Mouse (Mus musculus) heart, embryonic 16.5 days (tissue): Measurements from ENCODE around the gene Ajap1. TPM values are rescaled to one million over a fixed set of nuclear protein-coding genes. Genes with fewer than 3 reads are reported as not detected.

Experiments
- ATAC-seq: fragments of 200-750 bp; cut with Nextera tagmentation; replicated peaks from 2 replicates; pipeline ENCODE4 v1.8.0; 2017; ENCODE audit warnings: moderate number of reproducible peaks; ENCODE audit not compliant: insufficient read depth, low FRiP score; ENCODE audit errors: extremely low read depth
- H3K27ac ChIP-seq: fragments of 300-500 bp; sonication (generic); 2 replicates; pipeline ENCODE4 v1.5.1; 2014; ENCODE audit warnings: mild to moderate bottlenecking, low read length, control low read depth, moderate library complexity
- H3K27me3 ChIP-seq: fragments of 300-500 bp; sonication (generic); 2 replicates; pipeline ENCODE4 v1.6.1; 2014; ENCODE audit warnings: low read length, mixed read lengths; ENCODE audit not compliant: control insufficient read depth, insufficient read depth
- H3K36me3 ChIP-seq: fragments of 300-500 bp; sonication (generic); 2 replicates; pipeline ENCODE4 v1.6.1; 2014; ENCODE audit not compliant: control insufficient read depth, insufficient read depth
- H3K4me1 ChIP-seq: fragments of 300-500 bp; sonication (generic); 2 replicates; pipeline ENCODE4 v1.6.1; 2014; ENCODE audit warnings: low read length, mixed read lengths; ENCODE audit not compliant: control insufficient read depth, insufficient read depth
- H3K4me2 ChIP-seq: fragments of 300-500 bp; sonication (generic); 2 replicates; pipeline ENCODE4 v1.6.1; 2014; ENCODE audit warnings: low read depth, mild to moderate bottlenecking, control low read depth, low read length
- H3K4me3 ChIP-seq: fragments of 300-500 bp; sonication (generic); 2 replicates; pipeline ENCODE4 v1.5.1; 2014; ENCODE audit warnings: mild to moderate bottlenecking, control low read depth, low read length
- H3K9ac ChIP-seq: fragments of 300-500 bp; sonication (generic); 2 replicates; pipeline ENCODE4 v1.6.1; 2014; ENCODE audit warnings: low read length, control low read depth
- H3K9me3 ChIP-seq: fragments of 300-500 bp; sonication (generic); replicated peaks from 2 replicates; pipeline ENCODE4 v1.6.1; 2016; ENCODE audit warnings: low read length; ENCODE audit not compliant: control insufficient read depth
- WGBS: fragments of 180-500 bp; shearing (Covaris S2); extraction: QIAGEN DNeasy Blood & Tissue Kit; methylation state at CpG from one replicate; pipeline ENCODE4 v1.1.7; 2014; 5-methylcytosine and 5-hydroxymethylcytosine counted together
- polyA plus RNA-seq: library from polyadenylated mRNA; unstranded; fragments of >200 nt; fragmentation: Nextera tagmentation; extraction: Ambion mirVana; gene quantifications from 2 replicates; pipeline ENCODE4 v1.2.1, GENCODE M21; 2015

Ajap1 gene
- polyA plus RNA-seq, 1 experiment from 2014 or later: 0.08 TPM

DNA sequence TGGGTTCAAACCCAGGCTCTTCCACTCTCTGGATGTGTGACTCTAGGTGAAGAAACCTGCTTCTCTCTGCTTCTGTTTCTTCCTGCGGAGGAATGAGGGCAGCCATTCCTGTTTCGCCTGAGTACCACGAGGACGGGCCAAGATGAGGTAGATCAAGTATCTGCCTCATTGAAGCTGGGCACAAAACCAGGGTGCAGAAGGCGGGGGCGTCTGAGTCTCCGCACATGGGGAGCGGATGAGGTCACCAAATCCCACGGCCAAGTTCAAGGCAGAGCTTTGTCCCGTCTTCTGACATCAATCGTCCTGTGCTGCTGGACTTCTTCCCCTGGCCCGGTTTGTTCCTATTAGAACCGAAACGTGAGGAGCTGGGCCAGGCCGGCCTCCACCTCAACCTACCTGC, 12.9 kb downstream of the Ajap1 start:
- Histone ChIP-seq H3K27me3 (no peaks in the 10 kb centered on the region), H3K4me1 (no peaks in the 10 kb centered on the region), H3K9ac (no peak overlapping the region), H3K9me3 (peaks cover 3% of the 10 kb centered on the region), H3K36me3 (no peaks in the 10 kb centered on the region), H3K4me2 (no peak overlapping the region), H3K4me3 (no peak overlapping the region), H3K27ac (no peak overlapping the region)
- 82% methylated on average over 15 of the region's 15 CpGs for WGBS
- no peak for ATAC-seq

GRCm38 (mm10) chr4:153459934-153460333, 22.7 kb downstream of the Ajap1 start:
- Histone ChIP-seq H3K27ac (no peak overlapping the region), H3K4me1 (no peaks in the 10 kb centered on the region), H3K27me3 (no peaks in the 10 kb centered on the region; the same call in 1 of the 2 replicates), H3K4me2 (no peak overlapping the region), H3K9me3 (no peaks in the 10 kb centered on the region), H3K36me3 (no peaks in the 10 kb centered on the region), H3K9ac (no peak overlapping the region), H3K4me3 (no peak overlapping the region)
- no peak for ATAC-seq
- 71% methylated on average over 15 of the region's 15 CpGs for WGBS

DNA sequence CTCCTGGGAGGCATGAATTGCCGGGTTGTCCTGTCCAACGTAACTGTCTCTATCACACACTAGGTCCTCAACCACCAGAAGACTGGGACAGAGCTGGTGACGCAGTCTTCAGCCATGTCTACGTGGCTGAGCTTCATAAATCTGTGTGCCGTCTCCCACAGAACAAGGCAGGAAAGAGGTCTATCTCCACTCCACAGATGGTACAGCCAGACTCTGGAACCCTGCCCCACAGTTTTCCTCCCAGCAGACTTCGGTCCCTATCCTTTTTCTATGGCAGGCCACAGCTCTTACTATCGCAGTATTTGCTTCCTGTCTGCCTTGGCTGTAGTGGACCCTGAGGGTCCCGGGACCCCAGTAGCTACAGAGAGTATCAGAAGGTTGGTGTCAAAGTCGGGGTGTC, 23.1 kb downstream of the Ajap1 start:
- no peaks in the 10 kb centered on the region; the same call in 1 of the 2 replicates for H3K27me3 ChIP-seq
- H3K4me3 ChIP-seq: no peak overlapping the region
- no peaks in the 10 kb centered on the region for H3K4me1 ChIP-seq
- no peak for ATAC-seq
- H3K27ac ChIP-seq: no peak overlapping the region
- no peaks in the 10 kb centered on the region for H3K9me3 ChIP-seq
- H3K9ac ChIP-seq: no peak overlapping the region
- no peaks in the 10 kb centered on the region for H3K36me3 ChIP-seq
- 78% methylated on average over 9 of the region's 9 CpGs for WGBS
- H3K4me2 ChIP-seq: no peak overlapping the region

DNA sequence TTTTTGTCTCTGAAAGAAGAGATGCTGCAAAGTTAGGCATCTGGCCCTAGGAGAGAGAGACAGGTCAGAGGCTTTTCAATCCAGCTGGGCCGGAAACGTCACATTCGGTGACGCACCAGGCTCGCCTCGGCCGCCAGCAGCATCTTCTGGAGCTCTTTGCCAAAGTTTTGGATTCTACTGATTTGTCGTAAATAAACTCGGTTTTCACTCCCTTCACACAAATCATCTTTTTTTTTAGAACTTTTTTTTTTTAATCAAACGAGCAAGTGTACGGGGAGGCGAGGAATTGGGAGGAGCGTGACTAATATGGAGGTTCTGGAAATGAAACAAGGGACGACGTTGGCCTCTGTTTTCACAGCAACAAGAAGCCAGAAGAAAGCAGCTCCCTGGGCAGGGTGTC, 23.8 kb downstream of the Ajap1 start:
- 86% methylated on average over 15 of the region's 15 CpGs for WGBS
- Histone ChIP-seq H3K4me3 (no peak overlapping the region), H3K4me2 (no peak overlapping the region), H3K27ac (no peak overlapping the region), H3K9ac (no peak overlapping the region), H3K27me3 (no peaks in the 10 kb centered on the region; the same call in 1 of the 2 replicates), H3K36me3 (no peaks in the 10 kb centered on the region), H3K4me1 (no peaks in the 10 kb centered on the region), H3K9me3 (no peaks in the 10 kb centered on the region)
- no peak for ATAC-seq

- no peak overlapping the region for H3K4me3 ChIP-seq
- H3K36me3 ChIP-seq: no peaks in the 10 kb centered on the region
- H3K4me1 ChIP-seq: no peaks in the 10 kb centered on the region
- no peak overlapping the region for H3K4me2 ChIP-seq
- ATAC-seq: no peak
- H3K9me3 ChIP-seq: no peaks in the 10 kb centered on the region
- 77% methylated on average over 7 of the region's 7 CpGs for WGBS
- no peak overlapping the region for H3K9ac ChIP-seq
- no peaks in the 10 kb centered on the region for H3K27me3 ChIP-seq
- H3K27ac ChIP-seq: no peak overlapping the region
These were observed 29.1 kb downstream of the Ajap1 start for GRCm38 (mm10) chr4:153453496-153453895.

DNA sequence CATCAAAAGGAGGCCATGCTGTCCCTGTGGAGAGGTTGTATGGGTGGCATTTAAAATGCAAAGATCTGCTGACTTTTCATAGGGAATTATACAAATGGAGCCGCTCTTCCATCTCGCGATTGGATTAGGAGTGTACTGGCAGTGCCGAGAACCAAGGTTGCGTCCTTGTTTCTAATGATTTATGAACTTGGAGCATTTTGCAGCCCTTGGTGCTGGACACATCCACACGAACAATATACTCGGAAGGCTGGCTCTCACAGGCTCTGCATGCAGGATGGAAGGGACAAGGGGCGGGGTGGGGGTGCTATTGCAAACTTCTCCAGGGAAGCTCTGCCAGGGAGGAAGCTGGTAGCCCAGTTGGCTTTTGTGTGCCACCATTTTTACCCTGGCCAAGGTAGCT, 31.1 kb downstream of the Ajap1 start:
- ATAC-seq: no peak
- no peak overlapping the region for H3K4me3 ChIP-seq
- no peak overlapping the region for H3K9ac ChIP-seq
- 82% methylated on average over 8 of the region's 8 CpGs for WGBS
- no peaks in the 10 kb centered on the region for H3K36me3 ChIP-seq
- H3K4me2 ChIP-seq: no peak overlapping the region
- H3K4me1 ChIP-seq: no peaks in the 10 kb centered on the region
- no peaks in the 10 kb centered on the region for H3K27me3 ChIP-seq
- H3K27ac ChIP-seq: no peak overlapping the region
- H3K9me3 ChIP-seq: no peaks in the 10 kb centered on the region

GRCm38 (mm10) chr4:153442522-153442921, 40.1 kb downstream of the Ajap1 start:
- no peak overlapping the region for H3K9ac ChIP-seq
- H3K4me1 ChIP-seq: no peaks in the 10 kb centered on the region
- no peaks in the 10 kb centered on the region for H3K36me3 ChIP-seq
- no peaks in the 10 kb centered on the region for H3K9me3 ChIP-seq
- H3K27me3 ChIP-seq: no peaks in the 10 kb centered on the region
- no peak overlapping the region for H3K4me2 ChIP-seq
- H3K4me3 ChIP-seq: no peak overlapping the region
- ATAC-seq: no peak
- 66% methylated on average over 10 of the region's 10 CpGs for WGBS
- no peak overlapping the region for H3K27ac ChIP-seq

DNA sequence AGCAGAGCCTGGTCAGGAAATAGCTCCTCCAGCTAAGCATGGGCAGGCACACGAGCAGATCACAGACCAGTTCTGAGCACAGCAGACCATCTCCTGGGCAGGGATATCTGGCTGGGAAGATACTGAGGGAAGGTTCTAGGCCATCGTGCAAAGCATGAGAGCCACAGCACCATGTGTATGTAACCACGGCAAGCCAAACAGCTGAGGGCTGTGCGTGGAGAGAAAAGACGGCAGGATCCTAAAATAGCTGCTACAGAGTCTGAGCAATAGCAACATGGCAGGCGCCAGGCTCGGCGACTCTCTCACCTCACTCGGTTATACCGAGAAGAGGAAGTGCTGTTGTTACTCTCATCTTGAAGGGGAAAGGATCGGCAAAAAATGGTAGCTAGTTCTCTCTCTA, 42.7 kb downstream of the Ajap1 start:
- Histone ChIP-seq H3K27me3 (no peaks in the 10 kb centered on the region), H3K4me3 (no peak overlapping the region), H3K9ac (no peak overlapping the region), H3K9me3 (no peaks in the 10 kb centered on the region), H3K36me3 (no peaks in the 10 kb centered on the region), H3K4me2 (no peak overlapping the region), H3K27ac (no peak overlapping the region), H3K4me1 (no peaks in the 10 kb centered on the region)
- WGBS: 61% methylated on average over 11 of the region's 11 CpGs
- no peak for ATAC-seq

- H3K4me3 ChIP-seq: no peak overlapping the region
- WGBS: 68% methylated on average over 12 of the region's 12 CpGs
- no peaks in the 10 kb centered on the region for H3K27me3 ChIP-seq
- ATAC-seq: no peak
- no peaks in the 10 kb centered on the region for H3K9me3 ChIP-seq
- no peak overlapping the region for H3K9ac ChIP-seq
- no peak overlapping the region for H3K27ac ChIP-seq
- H3K36me3 ChIP-seq: no peaks in the 10 kb centered on the region
- H3K4me1 ChIP-seq: no peaks in the 10 kb centered on the region
- no peak overlapping the region for H3K4me2 ChIP-seq
These were observed 43.6 kb downstream of the Ajap1 start for GRCm38 (mm10) chr4:153439031-153439430.

DNA sequence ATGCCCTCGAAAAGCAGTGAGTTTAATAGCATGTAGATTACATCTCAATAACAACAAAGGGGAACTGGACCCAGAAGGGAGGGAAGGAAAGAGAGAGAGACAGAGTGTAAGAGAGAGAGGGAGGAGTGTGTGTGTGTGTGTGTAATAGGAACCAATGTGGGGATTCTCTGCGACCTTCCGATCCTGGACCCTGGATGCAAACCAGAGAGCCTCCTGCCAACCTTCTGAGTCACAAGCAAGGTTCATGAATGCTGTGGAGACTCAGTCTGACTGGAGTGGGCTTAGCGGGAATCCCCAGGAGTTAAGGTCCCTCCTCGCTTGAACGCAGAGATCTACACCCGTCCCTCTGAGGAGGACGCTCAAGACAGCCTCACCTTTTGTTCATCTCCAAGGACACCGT, 45.4 kb downstream of the Ajap1 start:
- no peak overlapping the region for H3K4me3 ChIP-seq
- no peaks in the 10 kb centered on the region for H3K4me1 ChIP-seq
- H3K36me3 ChIP-seq: no peaks in the 10 kb centered on the region
- no peaks in the 10 kb centered on the region for H3K9me3 ChIP-seq
- no peak overlapping the region for H3K9ac ChIP-seq
- H3K4me2 ChIP-seq: no peak overlapping the region
- no peak overlapping the region for H3K27ac ChIP-seq
- no peaks in the 10 kb centered on the region for H3K27me3 ChIP-seq
- ATAC-seq: no peak
- WGBS: 72% methylated on average over 9 of the region's 9 CpGs
